Mouse (Mus musculus) G1E (cell line): ENCODE measurements around the gene Plin2.
"Not testable (repeated sequence)": the region's sequence is repeated elsewhere in the genome, so short reads cannot be mapped to it uniquely, and the experiment has no call there.

Experiments
- CTCF ChIP-seq: IDR thresholded peaks from 2 replicates; pipeline ENCODE4 v1.5.1; 2012; ENCODE audit warnings: low read depth, low read length, inconsistent platforms, mixed read lengths
- GATA1 ChIP-seq: IDR thresholded peaks from 2 replicates; pipeline ENCODE4 v1.6.1; 2012; ENCODE audit warnings: borderline replicate concordance, low read length, inconsistent platforms, mixed read lengths

GRCm38 (mm10) chr4:86674150-86674549 lies 4.3 kb upstream of the Plin2 start:
- TF ChIP-seq CTCF, GATA1: not testable (repeated sequence)
